Mouse (Mus musculus): ENCODE results near the gene Fstl3. TPM values are rescaled to one million over a fixed set of nuclear protein-coding genes. Genes with fewer than 3 reads are reported as not detected.

The Fstl3 gene
- polyA plus RNA-seq, 1 experiment from 2014 or later, result 2.7 TPM

GRCm38 (mm10) chr10:79811736-79812637 is 34.9 kb downstream of the Fstl3 start:
- H3K9me3 ChIP-seq (replicated peaks; ENCODE audit: control insufficient read depth, low read length), result no peaks in the 10 kb centered on the region
- ATAC-seq (replicated peaks; ENCODE audit: insufficient number of reproducible peaks, low FRiP score, low TSS enrichment, low read depth) (0 out of 2 replicates have a peak, but pooled peaks have one; percentile 27), DNase-seq (ENCODE audit: low spot score) (peak; percentile 86)
- no peak overlapping the region for H3K4me3 ChIP-seq (ENCODE audit: low read depth, low read length)
- WGBS, result 29% methylated on average over 15 of the region's 15 CpGs
- H3K27me3 ChIP-seq (ENCODE audit: control insufficient read depth, insufficient read depth, low read length), result no peaks in the 10 kb centered on the region
- no peak overlapping the region for H3K4me2 ChIP-seq (ENCODE audit: low read depth, low read length)
- H3K36me3 ChIP-seq (replicated peaks; ENCODE audit: control insufficient read depth, insufficient read depth, low read depth, low read length), result peaks cover 6% of the 10 kb centered on the region
- no peak overlapping the region for H3K27ac ChIP-seq (replicated peaks; ENCODE audit: low read depth, low read length)
- no peaks in the 10 kb centered on the region for H3K4me1 ChIP-seq (ENCODE audit: control insufficient read depth, insufficient read depth, low read length)
- H3K9ac ChIP-seq (replicated peaks; ENCODE audit: low read length), result no peak overlapping the region

- Histone ChIP-seq H3K27me3 (ENCODE audit: control insufficient read depth, insufficient read depth, low read length) (no peaks in the 10 kb centered on the region), H3K4me2 (ENCODE audit: low read depth, low read length) (no peak overlapping the region), H3K36me3 (replicated peaks; ENCODE audit: control insufficient read depth, insufficient read depth, low read depth, low read length) (peaks cover 8% of the 10 kb centered on the region), H3K4me3 (ENCODE audit: low read depth, low read length) (no peak overlapping the region), H3K9ac (replicated peaks; ENCODE audit: low read length) (no peak overlapping the region), H3K27ac (replicated peaks; ENCODE audit: low read depth, low read length) (no peak overlapping the region), H3K9me3 (replicated peaks; ENCODE audit: control insufficient read depth, low read length) (no peaks in the 10 kb centered on the region), H3K4me1 (ENCODE audit: control insufficient read depth, insufficient read depth, low read length) (no peaks in the 10 kb centered on the region)
- DNase-seq (ENCODE audit: low spot score) (no peak), ATAC-seq (replicated peaks; ENCODE audit: insufficient number of reproducible peaks, low FRiP score, low TSS enrichment, low read depth) (no peak)
- 82% methylated on average over 5 of the region's 5 CpGs for WGBS
Measured at GRCm38 (mm10) chr10:79814271-79814842, 37.3 kb downstream of the Fstl3 start.

- H3K36me3 ChIP-seq (replicated peaks; ENCODE audit: control insufficient read depth, insufficient read depth, low read depth, low read length), result peaks cover 8% of the 10 kb centered on the region
- ATAC-seq (replicated peaks; ENCODE audit: insufficient number of reproducible peaks, low FRiP score, low TSS enrichment, low read depth) (no peak), DNase-seq (ENCODE audit: low spot score) (no peak)
- H3K27me3 ChIP-seq (ENCODE audit: control insufficient read depth, insufficient read depth, low read length), result no peaks in the 10 kb centered on the region
- no peak overlapping the region for H3K4me2 ChIP-seq (ENCODE audit: low read depth, low read length)
- no peak overlapping the region for H3K4me3 ChIP-seq (ENCODE audit: low read depth, low read length)
- no peaks in the 10 kb centered on the region for H3K9me3 ChIP-seq (replicated peaks; ENCODE audit: control insufficient read depth, low read length)
- no peak overlapping the region for H3K27ac ChIP-seq (replicated peaks; ENCODE audit: low read depth, low read length)
- 85% methylated on average over 12 of the region's 12 CpGs for WGBS
- no peak overlapping the region for H3K9ac ChIP-seq (replicated peaks; ENCODE audit: low read length)
- H3K4me1 ChIP-seq (ENCODE audit: control insufficient read depth, insufficient read depth, low read length), result no peaks in the 10 kb centered on the region
Measured at GRCm38 (mm10) chr10:79815671-79816494, 38.8 kb downstream of the Fstl3 start.

- Histone ChIP-seq H3K4me1 (ENCODE audit: control insufficient read depth, insufficient read depth, low read length) (no peaks in the 10 kb centered on the region), H3K27ac (replicated peaks; ENCODE audit: low read depth, low read length) (no peak overlapping the region), H3K9ac (replicated peaks; ENCODE audit: low read length) (no peak overlapping the region), H3K4me3 (ENCODE audit: low read depth, low read length) (no peak overlapping the region), H3K27me3 (ENCODE audit: control insufficient read depth, insufficient read depth, low read length) (no peaks in the 10 kb centered on the region), H3K36me3 (replicated peaks; ENCODE audit: control insufficient read depth, insufficient read depth, low read depth, low read length) (peaks cover 8% of the 10 kb centered on the region), H3K4me2 (ENCODE audit: low read depth, low read length) (no peak overlapping the region), H3K9me3 (replicated peaks; ENCODE audit: control insufficient read depth, low read length) (no peaks in the 10 kb centered on the region)
- ATAC-seq (replicated peaks; ENCODE audit: insufficient number of reproducible peaks, low FRiP score, low TSS enrichment, low read depth) (no peak), DNase-seq (ENCODE audit: low spot score) (no peak)
- WGBS, result 77% methylated on average over 2 of the region's 2 CpGs
Measured at GRCm38 (mm10) chr10:79817111-79817510, 40.0 kb downstream of the Fstl3 start.

- H3K9me3 ChIP-seq (replicated peaks; ENCODE audit: control insufficient read depth, low read length), result no peaks in the 10 kb centered on the region
- DNase-seq (ENCODE audit: low spot score) (no peak), ATAC-seq (replicated peaks; ENCODE audit: insufficient number of reproducible peaks, low FRiP score, low TSS enrichment, low read depth) (no peak)
- no peaks in the 10 kb centered on the region for H3K4me1 ChIP-seq (ENCODE audit: control insufficient read depth, insufficient read depth, low read length)
- 73% methylated on average over 4 of the region's 4 CpGs for WGBS
- H3K27ac ChIP-seq (replicated peaks; ENCODE audit: low read depth, low read length), result 0 out of 2 replicates have a peak overlapping the region, but pooled peaks have one; percentile 47
- no peaks in the 10 kb centered on the region for H3K27me3 ChIP-seq (ENCODE audit: control insufficient read depth, insufficient read depth, low read length)
- no peak overlapping the region for H3K4me2 ChIP-seq (ENCODE audit: low read depth, low read length)
- peaks cover 8% of the 10 kb centered on the region for H3K36me3 ChIP-seq (replicated peaks; ENCODE audit: control insufficient read depth, insufficient read depth, low read depth, low read length)
- no peak overlapping the region for H3K9ac ChIP-seq (replicated peaks; ENCODE audit: low read length)
- no peak overlapping the region for H3K4me3 ChIP-seq (ENCODE audit: low read depth, low read length)
Measured at GRCm38 (mm10) chr10:79818225-79818624, 41.2 kb downstream of the Fstl3 start.

GRCm38 (mm10) chr10:79819606-79820005 is 42.5 kb downstream of the Fstl3 start:
- no peak for ATAC-seq (replicated peaks; ENCODE audit: insufficient number of reproducible peaks, low FRiP score, low TSS enrichment, low read depth)
- no peak overlapping the region for H3K9ac ChIP-seq (replicated peaks; ENCODE audit: low read length)
- 92% methylated on average over 16 of the region's 17 CpGs for WGBS
- peaks cover 8% of the 10 kb centered on the region for H3K36me3 ChIP-seq (replicated peaks; ENCODE audit: control insufficient read depth, insufficient read depth, low read depth, low read length)
- H3K27ac ChIP-seq (replicated peaks; ENCODE audit: low read depth, low read length), result no peak overlapping the region
- H3K4me1 ChIP-seq (ENCODE audit: control insufficient read depth, insufficient read depth, low read length), result no peaks in the 10 kb centered on the region
- no peaks in the 10 kb centered on the region for H3K27me3 ChIP-seq (ENCODE audit: control insufficient read depth, insufficient read depth, low read length)
- DNase-seq (ENCODE audit: low spot score), result no peak
- H3K4me3 ChIP-seq (ENCODE audit: low read depth, low read length), result no peak overlapping the region
- H3K9me3 ChIP-seq (replicated peaks; ENCODE audit: control insufficient read depth, low read length), result no peaks in the 10 kb centered on the region
- no peak overlapping the region for H3K4me2 ChIP-seq (ENCODE audit: low read depth, low read length)

- Histone ChIP-seq H3K9me3 (replicated peaks; ENCODE audit: control insufficient read depth, low read length) (no peaks in the 10 kb centered on the region), H3K36me3 (replicated peaks; ENCODE audit: control insufficient read depth, insufficient read depth, low read depth, low read length) (peaks cover 8% of the 10 kb centered on the region), H3K4me1 (ENCODE audit: control insufficient read depth, insufficient read depth, low read length) (no peaks in the 10 kb centered on the region), H3K27me3 (ENCODE audit: control insufficient read depth, insufficient read depth, low read length) (no peaks in the 10 kb centered on the region), H3K9ac (replicated peaks; ENCODE audit: low read length) (no peak overlapping the region), H3K27ac (replicated peaks; ENCODE audit: low read depth, low read length) (no peak overlapping the region), H3K4me3 (ENCODE audit: low read depth, low read length) (no peak overlapping the region), H3K4me2 (ENCODE audit: low read depth, low read length) (no peak overlapping the region)
- no peak for ATAC-seq (replicated peaks; ENCODE audit: insufficient number of reproducible peaks, low FRiP score, low TSS enrichment, low read depth)
- DNase-seq (ENCODE audit: low spot score), result no peak
- 80% methylated on average over 8 of the region's 8 CpGs for WGBS
Measured at GRCm38 (mm10) chr10:79820277-79820676, 43.2 kb downstream of the Fstl3 start.

Measured in embryonic facial prominence, embryonic 11.5 days (tissue).